Mouse (Mus musculus): Measurements from ENCODE around the gene Pld6.

Pld6 gene

GRCm38 (mm10) chr11:59787199-59787781 is at the start of gene Pld6:
TSS of gene Pld6 (minus strand) at chr11:59787645.
- peak; percentile 23 for DNase-seq (ENCODE audit: low spot score)

GRCm38 (mm10) chr11:59821625-59822024 is 34.2 kb upstream of the Pld6 start:
- DNase-seq (ENCODE audit: low spot score): no peak

GRCm38 (mm10) chr11:59817916-59818315 is 30.5 kb upstream of the Pld6 start:
- DNase-seq (ENCODE audit: low spot score): no peak

- no peak for DNase-seq (ENCODE audit: low spot score)
Measured at GRCm38 (mm10) chr11:59815482-59816065, 28.1 kb upstream of the Pld6 start.

GRCm38 (mm10) chr11:59814936-59815335 is 27.5 kb upstream of the Pld6 start:
- no peak for DNase-seq (ENCODE audit: low spot score)

- no peak for DNase-seq (ENCODE audit: low spot score)
Measured at GRCm38 (mm10) chr11:59814311-59814710, 26.9 kb upstream of the Pld6 start.

GRCm38 (mm10) chr11:59813276-59813675 is 25.8 kb upstream of the Pld6 start:
- no peak for DNase-seq (ENCODE audit: low spot score)

GRCm38 (mm10) chr11:59811211-59811610 is 23.8 kb upstream of the Pld6 start:
- no peak for DNase-seq (ENCODE audit: low spot score)

GRCm38 (mm10) chr11:59810480-59811158 is 23.2 kb upstream of the Pld6 start:
- DNase-seq (ENCODE audit: low spot score): no peak

- DNase-seq (ENCODE audit: low spot score): peak; percentile 85
Measured at GRCm38 (mm10) chr11:59809670-59810474, 22.4 kb upstream of the Pld6 start, which contains the start of gene Flcn. TSS of gene Flcn (minus strand) at chr11:59810016.

- DNase-seq (ENCODE audit: low spot score): peak; percentile 66
Measured at GRCm38 (mm10) chr11:59809071-59809669, 21.7 kb upstream of the Pld6 start.

GRCm38 (mm10) chr11:59808170-59808960 is 20.9 kb upstream of the Pld6 start:
- DNase-seq (ENCODE audit: low spot score): no peak

- no peak for DNase-seq (ENCODE audit: low spot score)
Measured at GRCm38 (mm10) chr11:59805656-59806055, 18.2 kb upstream of the Pld6 start.

- no peak for DNase-seq (ENCODE audit: low spot score)
Measured at GRCm38 (mm10) chr11:59805256-59805655, 17.8 kb upstream of the Pld6 start.

GRCm38 (mm10) chr11:59804409-59805110 is 17.1 kb upstream of the Pld6 start:
- DNase-seq (ENCODE audit: low spot score): no peak

- no peak for DNase-seq (ENCODE audit: low spot score)
Measured at GRCm38 (mm10) chr11:59803516-59803915, 16.1 kb upstream of the Pld6 start.

GRCm38 (mm10) chr11:59801881-59802280 is 14.4 kb upstream of the Pld6 start:
- no peak for DNase-seq (ENCODE audit: low spot score)

GRCm38 (mm10) chr11:59800412-59800811 is 13.0 kb upstream of the Pld6 start:
- DNase-seq (ENCODE audit: low spot score): no peak

GRCm38 (mm10) chr11:59793390-59793789 is 5.9 kb upstream of the Pld6 start:
- DNase-seq (ENCODE audit: low spot score): no peak

- DNase-seq (ENCODE audit: low spot score): no peak
Measured at GRCm38 (mm10) chr11:59789311-59789710, 1.9 kb upstream of the Pld6 start.
